Comparison of ENCODE assay signal across 20 mouse cellular contexts in genomic region chr17:45589844-45590243, GRCm38 (mm10). TPM values are rescaled to one million over a fixed set of nuclear protein-coding genes. Genes with fewer than 3 reads are reported as not detected.
DNase-seq lines count a peak whose midpoint lies in the region; ATAC-seq and TF ChIP-seq lines count a peak whose summit lies in the region.
"Had no signal": no experiment of that assay in that cellular context is flagged by ENCODE, and none has a peak within 500 bp of the region (broad histone marks: within the 10 kb centered on the region; RNA-seq: fewer than 3 reads in every experiment).

No protein-coding gene starts in this region.

- peak overlapping the region; percentile 1 for H3K4me3 ChIP-seq in erythroblast, embryonic 14.5 days (replicated peaks)
- H3K4me3 ChIP-seq in liver, postnatal 0 days (ENCODE audit: low read depth, low read length) = no peak overlapping the region
- H3K4me3 ChIP-seq in liver, embryonic 12.5 days = no peak overlapping the region
- no peak overlapping the region for H3K4me3 ChIP-seq in limb, embryonic 10.5 days
- H3K4me3 ChIP-seq: embryonic facial prominence, embryonic 15.5 days; heart, embryonic 15.5 days; hindbrain, embryonic 13.5 days; layer of hippocampus, adult 2 months; limb, embryonic 13.5 days; midbrain, embryonic 13.5 days had no signal

- H3K9me3 ChIP-seq in erythroblast, embryonic 14.5 days (ENCODE audit: control insufficient read depth, low read length) = peaks cover 16% of the 10 kb centered on the region
- no peaks in the 10 kb centered on the region for H3K9me3 ChIP-seq in liver, postnatal 0 days (ENCODE audit: low read length)
- H3K9me3 ChIP-seq in liver, embryonic 12.5 days (replicated peaks) = no peaks in the 10 kb centered on the region
- no peaks in the 10 kb centered on the region for H3K9me3 ChIP-seq in limb, embryonic 10.5 days (replicated peaks)
- H3K9me3 ChIP-seq: embryonic facial prominence, embryonic 15.5 days; hindbrain, embryonic 13.5 days; midbrain, embryonic 13.5 days had no signal

- H3K27ac ChIP-seq in liver, postnatal 0 days (ENCODE audit: low read depth) = no peak overlapping the region
- no peak overlapping the region for H3K27ac ChIP-seq in liver, embryonic 12.5 days
- H3K27ac ChIP-seq in limb, embryonic 10.5 days = peak overlapping the region; percentile 63
- H3K27ac ChIP-seq: embryonic facial prominence, embryonic 15.5 days; heart, embryonic 15.5 days; hindbrain, embryonic 13.5 days; layer of hippocampus, adult 2 months; limb, embryonic 13.5 days; macrophage; midbrain, embryonic 13.5 days had no signal

- no peak for ATAC-seq in erythroblast, adult 5-6 weeks (replicated peaks; ENCODE audit: low FRiP score, poor library complexity, severe bottlenecking)
- peak; percentile 28 for ATAC-seq in liver, postnatal 0 days
- ATAC-seq in liver, embryonic 12.5 days = no peak
- ATAC-seq: forebrain, embryonic 14.5 days; midbrain, embryonic 13.5 days; Patski had no signal

- peaks cover 85% of the 10 kb centered on the region for H3K4me1 ChIP-seq in erythroblast, embryonic 14.5 days (ENCODE audit: control insufficient read depth)
- peaks cover 55% of the 10 kb centered on the region for H3K4me1 ChIP-seq in liver, postnatal 0 days (ENCODE audit: insufficient read depth)
- H3K4me1 ChIP-seq in liver, embryonic 12.5 days = peaks cover 73% of the 10 kb centered on the region
- H3K4me1 ChIP-seq in limb, embryonic 10.5 days = peaks cover 60% of the 10 kb centered on the region

- 79% methylated on average over 8 of the region's 8 CpGs for WGBS in liver, postnatal 0 days (ENCODE audit: insufficient replicate concordance)
- 87% methylated on average over 8 of the region's 8 CpGs for whole genome bisulfite sequencing in liver, embryonic 12.5 days (ENCODE audit: insufficient replicate concordance)
- WGBS in limb, embryonic 10.5 days = 91% methylated on average over 8 of the region's 8 CpGs

- peaks cover 94% of the 10 kb centered on the region for H3K36me3 ChIP-seq in erythroblast, embryonic 14.5 days (ENCODE audit: control insufficient read depth)
- peaks cover 61% of the 10 kb centered on the region for H3K36me3 ChIP-seq in liver, postnatal 0 days (replicated peaks; ENCODE audit: insufficient read depth, low read length)
- peaks cover 76% of the 10 kb centered on the region for H3K36me3 ChIP-seq in liver, embryonic 12.5 days
- H3K36me3 ChIP-seq in limb, embryonic 10.5 days = peaks cover 36% of the 10 kb centered on the region
- H3K36me3 ChIP-seq: midbrain, embryonic 13.5 days had no signal

- no peak for DNase-seq in liver, postnatal 0 days
- DNase-seq in adrenal gland, postnatal 25 days = peak; percentile 68
- DNase-seq in limb, embryonic 10.5 days (ENCODE audit: low spot score) = no peak
- no peak for DNase-seq in spleen, adult 12 weeks (ENCODE audit: low spot score)
- DNase-seq: heart, adult 18-20 months; kidney, adult 18-20 months; lung, adult 2 months had no signal

- no peak for TF ChIP-seq CTCF in liver, postnatal 0 days (IDR thresholded peaks at IDR 0.05; ENCODE audit: low read depth)

- no peaks in the 10 kb centered on the region; the same call in 1 of the 2 replicates for H3K27me3 ChIP-seq in erythroblast, embryonic 14.5 days (ENCODE audit: control insufficient read depth)
- no peaks in the 10 kb centered on the region for H3K27me3 ChIP-seq in liver, postnatal 0 days (ENCODE audit: insufficient read depth, low read length)
- H3K27me3 ChIP-seq in liver, embryonic 12.5 days (replicated peaks) = no peaks in the 10 kb centered on the region
- H3K27me3 ChIP-seq in limb, embryonic 10.5 days (ENCODE audit: low read depth, poor library complexity, severe bottlenecking) = peaks cover 34% of the 10 kb centered on the region
- H3K27me3 ChIP-seq: embryonic facial prominence, embryonic 15.5 days; heart, embryonic 15.5 days; Patski had no signal

- no peak for TF ChIP-seq EP300 in liver, postnatal 0 days (IDR thresholded peaks at IDR 0.05; ENCODE audit: low read depth)

- no peak overlapping the region for H3K4me2 ChIP-seq in liver, postnatal 0 days (ENCODE audit: low read depth, low read length)
- no peak overlapping the region for H3K4me2 ChIP-seq in liver, embryonic 12.5 days
- H3K4me2 ChIP-seq: embryonic facial prominence, embryonic 15.5 days; heart, embryonic 15.5 days; hindbrain, embryonic 13.5 days; limb, embryonic 13.5 days; midbrain, embryonic 13.5 days had no signal

- H3K9ac ChIP-seq in liver, postnatal 0 days (replicated peaks) = no peak overlapping the region
- no peak overlapping the region for H3K9ac ChIP-seq in liver, embryonic 12.5 days
- H3K9ac ChIP-seq: embryonic facial prominence, embryonic 15.5 days; heart, embryonic 15.5 days; hindbrain, embryonic 13.5 days; limb, embryonic 13.5 days; midbrain, embryonic 13.5 days had no signal

RNA-seq across cellular contexts. Expression of gene Slc29a1, which starts 9.6 kb away (rescaled TPM):
- polyA plus RNA-seq in erythroblast, embryonic 14.5 days (2012) = 77.5 and 78.0 TPM in 2 replicates
- 15.9 and 34.5 TPM in 2 replicates for total RNA-seq in erythroblast, adult 5-6 weeks (2015; ENCODE audit: low replicate concordance)
- total RNA-seq in erythroblast, adult 5-6 weeks (2017; ENCODE audit: low replicate concordance) = 32.9 and 46.5 TPM in 2 replicates
- polyA plus RNA-seq in liver, postnatal 0 days (2015; fragmentation: Nextera tagmentation; extraction: Ambion mirVana) = 83.0 and 91.6 TPM in 2 replicates
- polyA plus RNA-seq in liver, embryonic 12.5 days (2016; fragmentation: Nextera tagmentation; extraction: Ambion mirVana) = 260 and 267 TPM in 2 replicates
- total RNA-seq in adrenal gland, postnatal 25 days (2021) = 151 and 173 TPM in 2 replicates
- 40.3 and 41.6 TPM in 2 replicates for polyA plus RNA-seq in limb, embryonic 10.5 days (2016; fragmentation: Nextera tagmentation; extraction: Ambion mirVana)

RNA-seq across cellular contexts. Expression of gene Mymx, which starts 12.1 kb away (rescaled TPM):
- polyA plus RNA-seq in erythroblast, embryonic 14.5 days (2012) = 0.44 TPM in 1 of 2 replicates, not detected in the other
- not detected in 2 replicates for total RNA-seq in erythroblast, adult 5-6 weeks (2015; ENCODE audit: low replicate concordance)
- not detected in 2 replicates for total RNA-seq in erythroblast, adult 5-6 weeks (2017; ENCODE audit: low replicate concordance)
- polyA plus RNA-seq in liver, postnatal 0 days (2015; fragmentation: Nextera tagmentation; extraction: Ambion mirVana) = 0.19 TPM in 1 of 2 replicates, not detected in the other
- polyA plus RNA-seq in liver, embryonic 12.5 days (2016; fragmentation: Nextera tagmentation; extraction: Ambion mirVana) = 0.33 TPM in 1 of 2 replicates, not detected in the other
- not detected in 2 replicates for total RNA-seq in adrenal gland, postnatal 25 days (2021)
- 1.2 TPM in 1 of 2 replicates, not detected in the other for polyA plus RNA-seq in limb, embryonic 10.5 days (2016; fragmentation: Nextera tagmentation; extraction: Ambion mirVana)
- total RNA-seq: heart, adult 18-20 months; layer of hippocampus, adult 2 months; left cerebral cortex, adult 8-10 months had no signal
- polyA plus RNA-seq: forebrain, embryonic 14.5 days; lung, adult 2 months; macrophage; midbrain, embryonic 13.5 days; Patski had no signal

RNA-seq across cellular contexts. Expression of gene Hsp90ab1, which starts 16.8 kb away (rescaled TPM):
- 36.9 and 62.9 TPM in 2 replicates for polyA plus RNA-seq in erythroblast, embryonic 14.5 days (2012)
- total RNA-seq in erythroblast, adult 5-6 weeks (2015; ENCODE audit: low replicate concordance) = 192 and 222 TPM in 2 replicates
- total RNA-seq in erythroblast, adult 5-6 weeks (2017; ENCODE audit: low replicate concordance) = 246 and 293 TPM in 2 replicates
- 419 and 445 TPM in 2 replicates for polyA plus RNA-seq in liver, postnatal 0 days (2015; fragmentation: Nextera tagmentation; extraction: Ambion mirVana)
- 1,007 and 1,098 TPM in 2 replicates for polyA plus RNA-seq in liver, embryonic 12.5 days (2016; fragmentation: Nextera tagmentation; extraction: Ambion mirVana)
- total RNA-seq in adrenal gland, postnatal 25 days (2021) = 1,940 and 2,378 TPM in 2 replicates
- polyA plus RNA-seq in limb, embryonic 10.5 days (2016; fragmentation: Nextera tagmentation; extraction: Ambion mirVana) = 2,007 and 2,405 TPM in 2 replicates

RNA-seq across cellular contexts. Expression of gene Slc35b2, which starts 26.2 kb away (rescaled TPM):
- 1.7 TPM in 2 replicates for polyA plus RNA-seq in erythroblast, embryonic 14.5 days (2012)
- 16.5 and 25.2 TPM in 2 replicates for total RNA-seq in erythroblast, adult 5-6 weeks (2015; ENCODE audit: low replicate concordance)
- total RNA-seq in erythroblast, adult 5-6 weeks (2017; ENCODE audit: low replicate concordance) = 2.2 and 21.7 TPM in 2 replicates
- 47.7 and 47.9 TPM in 2 replicates for polyA plus RNA-seq in liver, postnatal 0 days (2015; fragmentation: Nextera tagmentation; extraction: Ambion mirVana)
- polyA plus RNA-seq in liver, embryonic 12.5 days (2016; fragmentation: Nextera tagmentation; extraction: Ambion mirVana) = 69.1 and 72.5 TPM in 2 replicates
- total RNA-seq in adrenal gland, postnatal 25 days (2021) = 59.6 and 74.2 TPM in 2 replicates
- polyA plus RNA-seq in limb, embryonic 10.5 days (2016; fragmentation: Nextera tagmentation; extraction: Ambion mirVana) = 102 and 105 TPM in 2 replicates

RNA-seq across cellular contexts. Expression of gene Nfkbie, which starts 34.3 kb away (rescaled TPM):
- polyA plus RNA-seq in erythroblast, embryonic 14.5 days (2012) = 0.02 and 0.06 TPM in 2 replicates
- total RNA-seq in erythroblast, adult 5-6 weeks (2015; ENCODE audit: low replicate concordance) = 1.5 and 1.7 TPM in 2 replicates
- 1.1 and 1.5 TPM in 2 replicates for total RNA-seq in erythroblast, adult 5-6 weeks (2017; ENCODE audit: low replicate concordance)
- 2.8 and 3.0 TPM in 2 replicates for polyA plus RNA-seq in liver, postnatal 0 days (2015; fragmentation: Nextera tagmentation; extraction: Ambion mirVana)
- 2.0 TPM in 2 replicates for polyA plus RNA-seq in liver, embryonic 12.5 days (2016; fragmentation: Nextera tagmentation; extraction: Ambion mirVana)
- total RNA-seq in adrenal gland, postnatal 25 days (2021) = 3.1 and 3.6 TPM in 2 replicates
- polyA plus RNA-seq in limb, embryonic 10.5 days (2016; fragmentation: Nextera tagmentation; extraction: Ambion mirVana) = 5.1 and 5.2 TPM in 2 replicates
